Mouse (Mus musculus): ENCODE measurements at regions not wholly inside any gene's neighbourhood (a gene's known extent, or its start where the extent isn't known, plus 50 kb on each side); places are given as distances from the start of the nearest gene placed in this dataset.

DNA sequence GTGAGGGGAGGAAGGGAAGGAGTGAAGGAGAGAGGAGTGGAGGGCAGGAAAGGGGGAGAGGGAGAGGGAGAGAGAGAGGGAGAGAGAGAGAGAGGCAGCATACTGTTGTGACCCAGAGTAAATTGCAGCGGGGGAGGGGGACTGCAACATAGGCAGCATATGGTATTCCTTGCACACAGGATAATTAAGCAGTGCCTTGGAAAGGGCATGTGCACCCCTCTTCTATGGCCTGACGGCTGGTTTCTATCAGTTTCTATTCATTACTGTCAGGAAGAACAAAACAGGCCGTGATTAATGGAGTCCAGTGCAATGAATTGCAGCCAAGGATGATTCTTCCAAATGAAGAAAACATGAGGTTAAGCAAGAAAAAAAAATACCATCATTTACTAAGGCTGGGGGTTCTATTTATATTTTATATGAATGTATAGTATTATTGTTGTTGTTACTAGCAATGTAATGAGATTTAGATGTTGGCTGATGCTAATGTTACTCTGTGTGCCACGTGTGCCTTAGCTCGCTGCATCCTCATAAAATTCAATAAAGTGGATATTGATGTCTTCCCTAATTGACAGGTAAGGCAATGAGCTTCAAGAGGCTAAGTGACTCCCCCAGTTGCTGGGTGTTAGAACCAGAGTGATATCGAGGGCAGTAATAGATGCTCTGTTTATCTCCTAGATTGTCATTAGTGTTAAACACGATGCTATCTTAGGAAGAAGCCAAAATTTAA, 181.3 kb downstream of the Gm19935 start:
- DNase-seq: no peak

DNA sequence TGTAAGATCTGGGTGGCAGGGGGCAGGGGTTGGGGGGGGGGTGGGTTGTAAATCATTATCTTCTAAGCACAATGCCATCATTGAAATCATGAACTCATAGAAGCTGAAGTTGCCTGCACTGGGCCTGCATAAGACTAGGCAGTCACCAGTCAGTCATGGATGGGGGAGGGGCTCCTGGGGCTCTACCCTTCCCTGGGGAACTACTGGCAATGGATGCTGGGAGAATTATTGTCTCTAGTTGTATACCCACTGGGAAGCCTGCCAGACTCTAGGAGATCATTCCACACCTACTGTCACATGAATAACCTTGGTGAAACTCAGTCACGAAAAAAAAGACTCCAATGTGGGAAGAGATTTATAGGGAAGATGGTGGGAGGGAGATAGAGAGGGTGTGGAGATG, 186.4 kb downstream of the Gm19935 start:
- DNase-seq: no peak

DNA sequence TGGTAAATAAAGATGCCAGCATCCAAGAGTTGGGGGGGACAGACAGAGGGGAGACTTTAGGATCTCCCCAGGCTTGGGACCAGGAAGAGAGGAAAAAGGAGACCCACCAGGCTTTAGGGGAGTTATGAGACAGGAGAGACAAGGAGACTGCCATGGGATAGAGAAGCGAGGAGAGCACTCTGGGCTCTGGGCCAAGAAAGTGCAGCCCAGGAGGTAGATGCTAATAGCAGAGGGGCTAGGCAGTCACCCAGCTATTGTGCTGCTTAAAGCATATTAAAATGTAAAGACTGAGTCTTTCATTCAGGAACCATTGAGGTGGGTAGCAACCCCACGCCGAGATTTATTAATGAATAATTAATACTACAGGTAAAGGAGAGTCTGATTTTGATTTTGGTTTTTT, 208.8 kb downstream of the Gm19935 start:
- no peak for DNase-seq

DNA sequence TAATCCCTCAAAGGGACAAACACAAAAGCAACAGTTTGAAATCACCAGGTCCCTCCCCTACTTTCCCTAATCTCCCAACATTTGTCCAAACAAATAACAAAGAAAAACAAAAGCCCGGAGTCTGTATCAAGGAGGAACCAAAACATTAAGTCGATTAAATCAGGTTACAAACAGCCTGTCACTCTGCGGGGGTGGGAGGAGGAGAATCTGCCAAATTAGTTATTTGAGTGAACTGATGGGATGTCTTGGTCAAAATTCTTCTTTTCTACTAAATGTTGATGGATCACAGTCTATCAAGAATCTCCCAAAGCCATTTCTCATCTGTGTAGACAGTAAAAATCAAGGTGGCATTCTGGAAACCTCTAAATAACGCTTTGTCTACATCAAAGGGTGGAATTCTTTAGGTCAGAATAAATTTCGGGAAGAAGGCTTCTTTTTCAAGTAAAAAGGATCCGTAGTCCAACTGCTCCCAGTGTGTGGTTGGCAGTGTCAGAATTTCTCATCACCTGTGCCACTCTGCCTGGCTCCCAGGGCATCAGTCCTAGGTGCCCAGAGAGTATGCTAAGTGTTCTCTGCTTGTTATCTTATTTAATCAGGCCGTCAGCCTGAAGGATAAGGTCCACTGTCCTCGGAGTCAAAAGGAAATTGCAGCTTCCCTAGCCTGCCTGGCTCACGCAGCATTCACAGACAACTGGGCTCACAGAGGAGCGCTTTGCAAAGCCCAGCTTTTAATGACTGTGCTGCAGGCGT, 216.1 kb downstream of the Gm19935 start:
- peak; percentile 22 to 25 for DNase-seq

DNA sequence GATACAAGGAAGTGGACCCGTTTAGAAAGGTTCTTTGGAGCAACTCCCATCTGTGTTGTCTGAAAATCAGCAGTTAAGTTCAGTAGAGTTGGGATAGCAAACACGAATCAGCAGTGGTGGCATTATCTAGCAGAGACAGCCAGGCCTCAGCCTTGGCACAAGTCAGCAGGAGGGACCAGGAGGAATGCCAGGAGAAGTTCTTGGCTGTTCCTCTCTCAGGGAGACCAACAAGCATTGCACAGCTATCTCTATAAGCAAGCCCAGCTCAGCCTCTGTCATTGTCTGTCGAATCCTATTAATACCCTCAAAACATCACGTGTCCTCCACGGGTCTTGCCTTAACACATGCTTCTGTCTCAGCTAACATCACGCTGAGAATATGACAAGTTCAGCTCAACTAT, 219.8 kb downstream of the Gm19935 start:
- peak; percentile 26 to 40 for DNase-seq

DNA sequence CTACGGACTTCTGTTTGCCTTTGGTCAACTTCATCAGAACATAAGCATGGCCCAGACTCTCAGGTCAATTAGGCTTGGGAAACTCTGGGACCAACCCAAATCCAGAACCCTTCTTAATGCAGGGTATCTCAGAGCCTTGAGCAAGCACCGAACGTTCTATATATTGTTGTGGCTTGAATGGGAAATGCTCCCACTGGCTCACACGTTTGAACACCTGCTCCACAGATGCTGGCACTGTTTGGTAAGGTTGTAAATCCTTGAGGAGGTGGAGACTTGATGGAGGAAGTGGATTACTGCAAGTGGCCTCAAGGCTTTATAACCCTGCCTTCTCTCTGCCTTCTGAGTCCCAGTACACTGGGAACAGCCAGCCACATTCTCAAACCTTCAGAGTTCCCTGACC, 231.3 kb upstream of the Tox3 start:
- DNase-seq: no peak

DNA sequence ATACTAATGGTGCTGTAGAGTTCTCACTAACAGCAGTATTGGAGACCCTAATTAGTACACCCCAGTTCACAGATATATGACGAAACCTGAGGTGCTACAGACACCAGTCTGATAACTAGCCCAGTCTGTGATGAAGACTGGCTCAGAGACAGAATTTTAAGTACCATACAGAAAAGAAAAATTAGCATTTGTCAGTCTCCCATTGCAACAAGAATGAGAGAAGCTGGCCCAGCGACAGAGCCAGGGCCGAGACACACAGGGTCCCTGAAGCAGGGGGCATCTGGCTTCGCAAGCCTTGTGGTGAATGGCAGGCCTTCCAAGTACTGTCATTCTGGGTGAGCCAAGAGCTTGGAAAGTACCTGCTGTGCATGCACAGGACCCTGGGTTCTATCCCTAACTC, 228.8 kb upstream of the Tox3 start:
- DNase-seq: no peak

DNA sequence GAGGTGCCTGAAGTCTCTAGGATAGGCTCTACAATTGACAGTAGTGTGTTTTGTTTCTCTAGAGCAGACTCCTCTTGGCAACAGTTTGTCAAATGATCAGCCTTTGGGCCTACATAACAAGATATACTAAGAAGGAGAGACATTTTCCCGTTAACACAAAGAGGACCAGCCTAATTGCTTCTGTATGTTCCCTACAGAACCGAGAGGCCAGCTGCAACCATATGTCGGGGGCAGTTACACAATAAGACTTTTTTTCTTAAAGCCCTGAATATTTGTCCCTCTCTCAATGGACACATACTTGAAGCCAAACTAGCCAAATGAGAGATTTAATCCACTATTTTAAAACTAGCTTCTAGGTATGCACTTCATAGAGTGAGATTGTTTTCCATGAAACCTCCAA, 226.5 kb upstream of the Tox3 start:
- DNase-seq: no peak

DNA sequence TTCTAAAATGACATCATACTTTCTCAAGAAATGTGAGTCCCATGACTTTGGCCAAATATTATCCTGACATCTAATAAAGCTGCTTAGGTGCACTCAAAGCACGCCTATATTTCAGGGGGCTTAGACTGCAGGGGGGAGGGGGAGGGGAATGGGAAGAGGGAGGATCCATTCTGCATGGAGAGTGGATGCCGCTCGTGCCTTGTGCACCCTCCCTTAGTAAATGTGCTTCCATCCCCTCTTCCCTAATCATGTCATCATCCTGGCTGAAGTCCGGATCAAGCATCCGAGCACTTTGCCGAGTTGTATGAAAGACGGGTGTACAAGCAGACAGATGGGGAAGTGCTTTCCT, 207.9 kb upstream of the Tox3 start:
- DNase-seq: no peak

DNA sequence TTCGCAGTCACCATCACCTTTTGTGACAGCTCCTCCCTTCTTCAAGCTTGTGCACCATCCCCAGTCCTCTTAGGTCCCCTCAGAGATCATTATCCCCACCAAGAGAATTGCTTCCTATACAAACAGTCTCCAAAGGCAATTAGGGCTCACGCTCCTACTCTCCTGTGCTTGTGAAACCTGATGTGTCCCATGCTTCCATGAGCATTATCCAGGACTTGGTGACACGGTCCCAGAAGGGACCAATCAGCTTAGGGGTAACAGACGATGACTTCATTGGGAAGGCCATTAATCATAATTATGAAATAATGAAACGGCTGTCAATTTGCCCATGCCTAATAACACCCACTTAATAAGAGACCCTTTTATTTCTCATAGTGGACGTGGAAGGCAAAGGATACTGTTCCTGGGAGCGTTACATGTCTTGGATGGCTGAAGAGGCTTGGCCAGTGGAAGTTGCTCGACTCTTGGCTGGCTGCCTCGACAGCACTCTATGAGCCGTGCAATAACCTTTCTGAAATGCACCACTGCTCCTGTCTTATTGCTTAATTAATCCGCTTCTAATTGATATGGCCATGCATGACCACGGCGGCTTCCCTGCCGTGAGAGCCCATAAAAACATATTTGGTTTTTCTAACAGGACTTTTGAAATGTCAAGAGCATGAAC, 207.4 kb upstream of the Tox3 start:
- DNase-seq: no peak

DNA sequence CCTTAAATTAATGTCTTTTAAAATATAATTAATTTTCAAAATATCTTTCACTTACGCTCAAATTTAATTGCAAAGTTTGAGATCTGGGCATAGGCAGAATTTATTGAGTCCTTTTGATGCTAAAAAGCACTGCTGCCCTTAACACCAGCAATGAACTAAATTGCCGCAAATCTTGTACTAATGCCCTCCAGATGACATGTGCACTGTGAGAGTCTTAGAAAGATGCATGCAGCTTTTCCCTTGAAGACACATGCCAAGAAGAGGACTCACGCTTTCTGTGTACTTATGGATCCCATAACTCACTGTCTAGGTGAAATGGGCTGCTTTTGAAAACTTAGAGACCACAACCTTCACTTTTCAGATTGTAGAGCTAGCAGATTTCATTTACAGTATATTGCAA, 199.1 kb upstream of the Tox3 start:
- DNase-seq: no peak

DNA sequence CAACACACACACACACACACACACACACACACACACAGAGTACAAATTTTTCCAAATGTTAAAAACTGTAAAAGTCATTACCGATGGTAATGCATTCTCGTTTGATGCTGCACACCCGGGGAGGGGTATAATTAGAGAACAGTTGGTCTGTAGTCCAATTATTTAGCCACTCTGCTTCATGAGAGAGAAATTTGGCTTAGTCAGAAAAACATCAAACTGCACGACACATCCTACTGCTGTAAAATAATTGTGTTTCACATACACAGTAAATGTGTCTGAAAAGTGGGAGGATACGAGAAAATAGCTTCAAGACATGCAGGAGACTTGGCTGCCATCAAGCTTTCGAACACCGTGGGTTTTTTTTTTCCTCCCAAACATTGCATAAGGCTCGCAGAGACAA, 194.5 kb upstream of the Tox3 start:
- DNase-seq: no peak

DNA sequence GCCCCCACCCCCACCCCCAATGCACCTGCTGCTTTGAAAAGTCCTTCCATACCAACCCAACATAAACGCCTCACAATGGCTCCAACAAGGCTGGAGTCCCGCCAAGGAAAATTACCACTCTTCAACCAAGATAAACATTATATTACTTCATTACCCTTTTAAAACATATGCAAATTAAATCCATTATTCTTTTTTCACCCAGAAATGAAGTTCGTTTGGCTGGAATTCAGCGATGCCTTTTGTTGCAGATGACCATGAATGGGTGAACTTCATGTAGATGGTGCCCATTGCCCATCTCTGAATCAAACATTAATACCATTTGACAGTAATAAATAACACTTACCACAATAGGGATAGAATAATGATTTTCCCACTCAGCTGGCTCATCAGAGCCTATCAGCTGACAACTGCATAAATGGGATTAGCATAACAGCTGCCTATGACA, 188.1 kb upstream of the Tox3 start:
- no peak for DNase-seq

DNA sequence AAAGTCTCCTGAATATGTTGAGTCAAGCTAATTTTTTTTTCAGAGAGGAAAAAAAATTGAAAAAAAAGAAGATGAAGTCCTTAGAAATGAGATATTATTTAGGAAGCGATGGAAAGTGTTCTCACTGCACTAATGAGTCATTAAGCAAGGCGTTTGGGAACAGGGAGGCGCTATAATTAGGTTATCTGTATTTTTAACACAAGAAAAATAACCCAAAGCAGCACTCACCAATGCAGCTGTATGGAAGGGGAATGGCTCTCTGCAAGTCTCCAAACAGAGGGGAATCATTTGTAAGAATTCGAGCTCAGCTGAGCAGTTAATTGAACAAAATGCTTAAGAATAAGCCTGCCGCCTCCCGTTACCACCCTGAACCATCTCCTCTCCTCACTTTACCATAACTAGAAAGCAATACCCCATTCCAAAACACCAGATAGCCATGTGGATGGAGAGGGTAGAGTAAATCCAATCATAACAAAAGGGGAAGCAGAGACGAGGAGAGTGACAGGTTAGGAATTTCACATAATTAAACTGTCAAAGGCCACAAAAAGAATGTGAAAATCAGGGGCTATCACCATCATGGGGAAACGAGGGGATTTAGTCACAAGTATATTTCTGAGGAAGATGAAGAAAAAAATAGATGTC, 187.5 kb upstream of the Tox3 start:
- DNase-seq: no peak

DNA sequence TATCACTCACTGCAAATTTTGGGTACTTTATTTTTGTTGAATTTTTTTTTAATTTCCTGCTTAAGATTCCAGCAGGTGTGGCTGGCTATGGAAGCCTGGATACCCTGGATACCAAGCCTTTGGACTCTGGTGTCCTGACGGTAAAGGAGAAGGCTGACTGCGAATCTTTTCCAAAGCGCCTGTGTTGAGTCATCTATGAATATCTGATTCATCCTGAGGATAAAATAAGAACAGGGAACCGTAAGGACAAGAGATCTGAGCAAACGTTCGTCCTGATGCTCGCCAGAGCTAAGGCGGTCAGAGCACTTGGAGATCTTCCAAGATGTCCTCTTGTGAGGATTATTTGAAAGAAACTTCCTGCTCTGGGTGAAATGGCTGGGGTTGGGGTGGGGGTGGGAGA, 173.2 kb upstream of the Tox3 start:
- DNase-seq: no peak

DNA sequence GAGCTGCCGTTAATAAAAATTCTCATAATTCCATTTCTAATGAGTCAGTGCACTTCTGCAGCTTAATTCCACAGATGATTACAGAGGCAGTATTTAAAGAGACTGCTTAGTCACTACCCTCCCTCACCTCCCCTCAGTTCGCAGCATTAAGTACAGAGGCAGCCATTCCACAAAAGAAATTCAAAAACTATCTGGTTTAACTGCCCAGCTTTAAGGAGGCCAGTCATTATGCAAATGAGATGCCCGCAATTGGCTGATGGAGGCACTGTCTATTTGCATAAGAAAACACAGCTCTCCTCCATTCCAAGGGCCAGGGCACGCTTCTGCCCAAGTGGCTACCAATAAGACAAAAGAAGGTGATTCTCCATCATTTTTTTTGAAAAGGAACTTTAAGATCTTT, 172.0 kb upstream of the Tox3 start:
- DNase-seq: no peak

DNA sequence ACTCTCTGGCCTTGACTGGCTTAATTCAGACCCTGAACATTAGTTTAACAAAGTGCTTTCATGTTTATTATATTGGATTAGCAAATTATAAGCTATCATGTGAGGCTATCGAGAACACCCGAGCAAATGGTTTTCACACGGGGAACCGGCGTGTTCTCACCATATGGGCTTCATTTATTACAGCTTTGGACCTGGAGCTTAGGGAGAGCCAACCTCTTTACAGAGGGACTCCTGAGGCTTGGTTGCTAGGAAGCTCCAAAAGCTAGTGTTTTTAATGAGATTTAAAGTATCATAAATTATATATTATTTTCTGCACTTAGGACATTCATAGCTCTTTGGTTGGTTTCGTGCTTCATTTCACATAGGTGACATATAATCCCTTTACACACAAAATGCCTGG, 171.4 kb upstream of the Tox3 start:
- DNase-seq: no peak

DNA sequence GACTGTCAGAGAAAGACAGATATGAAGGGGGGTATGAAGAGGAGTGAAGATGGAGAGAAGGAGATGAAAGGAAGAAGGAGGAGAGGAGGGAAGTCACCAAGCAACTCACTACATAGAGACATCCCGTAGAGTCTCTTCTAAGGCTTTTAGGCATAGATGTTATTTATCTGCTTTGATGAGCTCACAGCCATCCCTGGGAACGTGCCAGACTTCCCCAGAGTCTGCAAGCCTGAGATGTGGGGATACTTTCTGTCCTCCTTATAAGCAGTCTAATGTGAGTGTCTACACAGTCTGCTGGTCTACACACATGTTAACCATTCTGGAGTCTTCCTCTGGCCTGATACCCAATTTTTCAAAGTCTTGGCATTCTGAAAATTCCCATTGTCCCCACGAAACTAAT, 166.0 kb upstream of the Tox3 start:
- no peak for DNase-seq

DNA sequence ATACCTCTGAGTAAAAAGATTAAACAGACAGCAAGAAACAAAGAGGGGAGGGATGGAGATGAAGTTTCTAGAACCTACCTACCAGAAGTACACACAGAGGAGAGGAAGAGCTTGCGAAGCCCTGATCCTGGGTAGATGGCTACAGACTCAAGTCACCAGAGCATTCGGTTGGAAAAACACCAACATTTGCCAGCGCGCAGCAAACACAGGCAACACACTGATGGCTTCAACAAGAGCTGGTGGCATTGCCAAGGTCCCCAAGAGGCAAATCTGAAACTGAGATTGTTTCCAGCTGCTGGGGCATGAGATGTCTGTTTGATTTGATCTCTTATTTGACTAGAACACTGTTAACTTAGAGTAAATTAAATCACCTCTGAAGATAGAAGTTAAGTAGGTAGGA, 165.5 kb upstream of the Tox3 start:
- DNase-seq: no peak

DNA sequence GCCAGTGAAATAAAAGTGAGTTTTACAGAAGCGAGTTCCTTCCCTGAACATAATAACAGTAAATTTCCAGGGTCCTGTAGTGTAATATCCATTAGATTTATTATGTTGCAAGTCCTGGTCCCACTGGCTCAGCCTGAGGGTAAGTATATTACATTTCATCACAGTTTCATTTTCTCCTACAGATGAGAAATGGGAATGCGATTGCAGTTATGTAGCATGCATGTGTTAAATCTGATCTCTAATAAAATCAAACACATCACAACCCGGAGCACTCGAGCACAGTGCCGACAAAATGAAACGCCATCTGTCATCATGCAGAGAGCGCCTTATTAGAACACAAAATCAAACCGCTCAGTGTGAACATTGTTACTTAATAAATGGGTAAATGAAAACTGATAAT, 165.0 kb upstream of the Tox3 start:
- no peak for DNase-seq

DNA sequence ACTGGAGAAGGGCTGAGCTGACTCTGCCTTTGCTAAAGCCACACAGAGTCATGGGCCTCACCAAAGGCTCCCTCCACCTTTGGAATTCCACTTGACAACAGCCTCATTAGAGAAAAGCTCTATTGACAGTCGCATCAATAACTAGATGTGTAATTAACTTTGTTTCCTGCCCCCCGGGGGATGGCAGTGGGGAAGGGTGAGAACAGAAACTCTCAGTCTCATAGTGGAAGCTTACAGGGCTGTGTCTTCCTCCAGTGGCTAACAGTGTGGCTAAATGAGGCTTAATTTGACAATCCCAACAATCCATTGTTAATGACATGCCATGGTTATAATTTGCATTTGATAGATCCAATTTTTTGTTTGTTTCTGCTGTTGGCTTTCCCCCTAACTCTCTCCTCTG, 164.5 kb upstream of the Tox3 start:
- no peak for DNase-seq

DNA sequence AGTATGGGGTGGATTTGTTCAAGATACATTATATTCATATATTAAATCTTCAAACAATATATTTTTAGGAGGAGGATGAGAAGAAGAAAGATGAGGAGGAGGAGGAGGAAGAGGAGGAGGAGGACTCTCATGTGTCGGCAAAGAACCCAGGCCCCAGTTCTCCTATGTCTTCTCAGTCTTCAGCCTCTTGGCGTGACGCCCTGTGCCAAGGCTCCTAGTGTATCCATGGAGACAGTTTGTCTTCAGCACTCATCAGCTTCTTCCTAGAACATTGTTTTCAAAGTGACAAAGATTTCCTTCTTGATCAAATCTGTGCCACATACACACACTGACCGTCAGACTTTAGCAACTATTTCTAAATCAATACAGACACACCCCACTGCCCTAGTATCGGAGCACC, 156.4 kb upstream of the Tox3 start:
- DNase-seq: no peak

DNA sequence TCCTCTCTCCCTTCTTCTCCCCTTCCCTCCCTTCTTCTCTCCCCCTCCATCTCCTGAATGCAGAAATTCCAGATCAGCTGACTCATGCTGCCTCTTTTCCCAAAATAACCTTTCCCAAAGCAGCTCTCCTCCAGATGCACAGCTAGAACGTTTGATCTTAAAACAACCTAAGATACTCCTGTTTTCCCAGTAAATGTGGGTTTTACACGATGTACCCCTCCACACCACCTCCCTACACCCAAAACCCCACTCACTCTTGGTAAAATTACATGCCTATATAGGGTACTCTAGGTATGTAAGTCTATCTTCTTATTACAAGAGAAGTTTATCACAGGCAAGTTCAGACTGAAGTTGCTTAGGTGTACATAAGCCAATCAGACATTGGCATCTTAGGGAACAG, 155.2 kb upstream of the Tox3 start:
- no peak for DNase-seq

DNA sequence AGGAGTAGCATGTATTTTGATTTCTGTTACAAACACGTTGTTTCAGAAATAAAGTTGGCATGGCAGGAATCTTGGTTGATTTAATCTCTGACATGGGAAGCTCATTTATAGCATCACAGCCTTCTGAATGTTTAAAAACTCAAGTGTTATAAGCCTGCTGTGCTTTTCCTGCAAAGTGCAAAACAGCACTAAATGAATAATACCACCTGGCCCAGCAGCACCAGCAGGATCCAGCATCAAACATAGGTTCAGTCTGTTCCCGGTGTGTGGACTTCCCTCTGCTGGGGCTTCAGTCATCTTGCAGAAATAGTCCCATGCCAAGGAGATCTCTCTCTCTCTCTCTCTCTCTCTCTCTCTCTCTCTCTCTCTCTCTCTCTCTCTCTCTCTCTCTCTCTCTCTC, 154.7 kb upstream of the Tox3 start:
- DNase-seq: no peak
